Mouse (Mus musculus) left cerebral cortex, adult 11 months (tissue): ENCODE measurements around the gene Zbtb44.

Experiments used
- DNase-seq: peaks from one replicate; pipeline ENCODE4 v3.0.0; 2022; ENCODE audit warnings: low spot score

Zbtb44 gene

DNA sequence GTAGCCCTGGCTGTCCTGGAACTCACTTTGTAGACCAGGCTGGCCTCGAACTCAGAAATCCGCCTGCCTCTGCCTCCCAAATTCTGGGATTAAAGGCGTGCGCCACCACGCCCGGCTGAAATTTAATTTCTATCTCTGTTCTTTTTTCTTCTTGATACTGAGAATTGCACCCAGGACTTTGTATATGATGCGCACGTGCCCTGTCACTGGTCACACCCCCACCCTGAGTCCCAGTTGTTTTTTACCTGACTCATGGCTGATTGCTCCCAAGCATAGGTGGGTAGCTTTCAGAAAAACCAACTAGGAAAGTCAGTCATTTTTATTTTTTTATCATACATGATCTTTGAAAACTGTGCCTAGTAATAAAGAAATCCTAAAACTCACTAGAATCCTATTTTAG, 40.3 kb downstream of the Zbtb44 start:
- no peak for DNase-seq

DNA sequence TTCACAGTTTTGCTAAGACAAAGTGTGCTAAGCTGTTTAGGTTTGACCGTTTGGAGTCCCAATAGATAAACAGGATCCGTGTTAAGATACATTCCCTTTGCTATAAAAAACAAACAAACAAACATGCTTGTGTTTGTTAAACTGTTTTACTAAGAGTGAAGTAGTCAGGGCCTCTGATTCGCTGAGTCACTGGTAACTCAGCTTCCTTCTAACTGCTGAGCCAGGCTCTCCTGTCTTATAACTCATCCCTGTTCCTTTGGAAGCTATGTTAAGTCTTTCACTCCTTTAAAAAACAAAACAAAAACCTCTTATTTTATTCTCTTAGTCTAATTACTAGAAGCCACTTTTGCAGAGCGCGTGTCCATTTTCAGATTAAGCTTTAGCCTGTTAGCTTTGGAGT, 41.8 kb downstream of the Zbtb44 start:
- no peak for DNase-seq

DNA sequence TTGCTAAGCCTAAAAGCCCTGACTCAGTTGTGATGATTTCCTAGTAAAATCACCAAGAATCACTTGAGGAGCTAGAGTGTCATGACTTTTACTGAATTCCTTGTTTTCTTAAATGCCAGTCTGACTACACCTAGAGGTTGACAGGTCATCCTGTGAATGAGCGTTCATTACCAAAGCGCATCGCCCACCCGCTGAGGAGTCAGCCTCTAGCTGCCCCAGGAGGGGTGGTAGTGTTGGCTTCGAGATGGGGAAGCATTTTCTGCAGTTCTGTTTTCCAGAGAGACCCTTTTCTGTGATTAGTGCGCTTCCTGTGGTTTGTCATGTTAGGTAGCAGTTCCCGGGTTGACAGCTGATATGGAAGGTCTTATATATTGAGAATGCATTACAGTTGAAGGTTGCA, 43.4 kb downstream of the Zbtb44 start:
- DNase-seq, result no peak

DNA sequence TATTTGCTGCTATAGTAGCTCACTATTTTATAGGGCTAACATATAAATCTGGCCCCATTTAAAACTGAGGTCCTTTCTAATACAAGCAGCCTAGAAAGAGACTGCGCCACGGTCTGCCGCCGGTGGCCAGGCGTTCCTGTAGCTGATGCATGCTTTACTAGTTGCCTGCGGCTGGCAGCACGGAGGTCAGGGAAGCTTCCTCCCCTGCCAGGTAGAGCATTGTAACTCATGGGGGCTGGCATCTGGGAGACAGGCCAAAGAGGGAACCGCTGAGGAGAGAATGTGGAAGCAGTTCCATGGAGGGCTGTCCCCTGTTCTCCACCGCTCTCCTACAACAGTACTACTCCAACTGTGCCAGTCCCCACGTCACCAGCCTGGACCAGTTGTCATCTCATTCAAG, 44.4 kb downstream of the Zbtb44 start:
- DNase-seq, result no peak

DNA sequence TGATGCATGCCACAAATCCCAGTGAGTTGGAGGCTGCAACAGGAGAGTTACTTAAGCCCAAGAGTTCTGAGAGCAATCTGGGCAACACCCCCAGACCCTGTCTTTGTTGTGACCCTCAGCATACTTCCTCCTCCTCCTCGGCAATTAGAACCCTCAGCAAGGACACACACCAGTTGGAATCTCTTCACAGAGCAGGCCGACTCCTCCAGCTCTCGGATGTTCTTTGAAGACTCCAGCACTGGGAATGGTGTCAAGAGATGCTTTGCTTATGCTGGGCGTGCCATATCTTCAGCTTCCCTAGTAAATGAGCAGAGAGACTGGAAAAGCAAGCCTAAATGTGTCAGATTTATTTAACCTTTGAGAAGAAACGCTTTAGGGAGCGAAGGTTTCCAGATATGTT, 50.3 kb downstream of the Zbtb44 start:
- DNase-seq, result no peak

DNA sequence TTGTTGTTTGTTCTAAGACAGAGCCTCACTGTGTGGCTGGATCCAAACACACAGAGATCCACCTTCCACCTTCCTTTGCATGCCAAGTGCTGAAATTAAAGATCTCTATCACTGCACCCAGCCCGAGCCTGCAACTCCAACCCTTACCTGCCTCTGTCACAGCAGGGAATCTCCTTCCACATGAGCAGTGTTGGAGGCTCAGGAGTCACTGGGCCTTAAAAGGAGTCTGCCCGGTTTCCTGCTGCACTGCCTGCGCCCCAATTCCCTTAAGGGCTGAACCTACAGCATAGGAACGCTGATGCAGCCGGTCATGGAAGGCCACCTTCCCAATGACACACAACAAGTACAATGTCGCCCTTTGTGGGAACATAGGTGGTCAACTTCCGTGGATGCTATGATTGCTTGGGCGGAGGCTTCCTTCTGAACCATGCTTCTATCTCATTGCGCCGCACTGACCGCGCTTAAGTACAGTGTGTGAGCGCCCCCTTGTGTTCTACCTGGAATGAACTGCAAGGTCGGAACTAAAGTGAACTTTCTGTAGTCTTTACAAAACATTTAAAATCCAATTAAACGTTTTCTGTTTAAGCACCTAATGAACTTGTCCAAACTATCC, 51.7 kb downstream of the Zbtb44 start:
- DNase-seq, result peak; percentile 51

DNA sequence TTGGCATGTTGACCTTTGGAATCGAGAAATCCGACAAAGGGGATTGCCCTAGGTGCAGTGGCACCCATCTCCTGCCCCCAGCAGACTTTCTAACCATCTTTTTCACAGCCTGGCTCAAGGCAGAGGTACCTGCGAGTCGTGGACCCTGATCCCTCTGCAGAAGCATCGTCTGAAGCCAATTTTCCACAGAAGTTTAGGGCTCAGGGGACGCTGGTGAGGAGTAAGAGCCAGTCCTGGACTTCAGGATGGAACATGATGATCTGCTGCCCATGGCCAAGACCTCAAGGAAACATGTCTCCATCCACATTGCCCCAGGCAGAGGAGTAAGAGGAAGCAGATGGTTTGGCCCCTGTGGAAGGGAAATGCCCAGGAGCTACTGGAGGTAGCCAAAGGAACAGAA, 52.3 kb downstream of the Zbtb44 start:
- DNase-seq, result no peak

DNA sequence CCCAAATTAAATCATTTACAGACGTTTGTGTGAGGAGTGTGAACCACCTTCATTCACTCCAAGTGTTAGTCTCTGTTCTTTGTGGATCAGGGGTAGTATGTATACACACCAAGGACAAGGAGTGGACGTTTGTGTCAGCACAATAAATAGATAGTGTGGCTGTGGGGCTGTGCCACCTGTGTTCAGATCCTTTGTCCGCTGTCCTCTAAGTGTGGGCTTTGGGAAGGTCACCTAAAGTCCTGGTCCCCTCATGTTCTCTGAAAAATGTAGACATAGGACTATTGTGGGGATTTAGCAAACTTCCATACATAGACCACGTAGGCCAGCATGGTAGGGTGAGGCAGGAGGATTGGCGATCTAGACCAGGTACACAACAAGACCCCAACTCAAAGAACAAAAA, 55.1 kb downstream of the Zbtb44 start:
- DNase-seq, result no peak

DNA sequence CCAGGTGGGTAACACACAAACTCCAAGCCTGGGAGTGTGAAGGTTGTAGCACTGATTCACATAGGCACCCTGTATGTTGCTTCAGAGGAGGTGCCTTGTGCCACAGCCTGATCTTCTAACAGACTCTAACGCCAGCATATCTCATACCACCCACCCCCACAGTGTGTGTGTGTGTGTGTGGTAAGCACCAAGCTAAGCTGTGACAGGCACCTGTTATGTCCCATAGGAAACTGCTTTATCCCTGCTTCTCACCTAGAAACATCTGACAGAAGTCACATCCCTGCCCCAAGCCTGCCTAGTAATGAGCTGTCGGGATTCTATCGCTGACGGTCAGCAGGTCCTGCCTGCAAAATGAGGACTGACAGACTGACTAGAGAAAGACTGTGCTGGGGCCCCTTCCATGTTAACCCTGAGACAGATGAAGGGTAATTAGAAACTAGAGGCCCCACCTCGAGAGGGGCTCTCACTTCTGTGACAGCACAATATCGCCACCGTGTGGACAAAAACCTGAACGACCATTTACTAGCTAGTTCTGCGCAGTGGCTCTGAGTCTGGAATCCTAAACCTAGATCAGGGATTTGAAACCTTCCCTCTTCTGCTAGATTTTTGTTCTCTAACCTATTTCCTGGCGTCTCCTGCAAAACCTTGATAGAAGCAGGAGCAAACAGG, 55.8 kb downstream of the Zbtb44 start:
- peak; percentile 24 for DNase-seq

DNA sequence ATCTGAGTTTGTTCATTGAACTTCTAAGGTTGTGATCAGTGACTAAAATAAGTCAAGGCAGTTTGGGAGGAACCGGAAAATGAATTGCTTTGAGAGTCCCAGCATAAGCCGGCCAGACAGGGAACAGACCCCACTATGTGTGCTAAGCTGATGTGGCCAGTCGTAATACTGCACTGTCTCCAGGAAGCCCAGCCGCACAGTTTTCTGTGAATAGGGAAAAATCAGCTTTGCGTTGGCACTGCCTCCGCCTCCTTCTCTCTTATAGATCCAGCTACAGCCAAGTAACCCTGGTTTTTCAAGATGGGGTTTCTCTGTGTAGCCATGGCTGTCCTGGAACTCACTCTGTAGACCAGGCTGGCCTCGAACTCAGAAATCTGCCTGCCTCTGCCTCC, 56.3 kb downstream of the Zbtb44 start:
- DNase-seq, result no peak

DNA sequence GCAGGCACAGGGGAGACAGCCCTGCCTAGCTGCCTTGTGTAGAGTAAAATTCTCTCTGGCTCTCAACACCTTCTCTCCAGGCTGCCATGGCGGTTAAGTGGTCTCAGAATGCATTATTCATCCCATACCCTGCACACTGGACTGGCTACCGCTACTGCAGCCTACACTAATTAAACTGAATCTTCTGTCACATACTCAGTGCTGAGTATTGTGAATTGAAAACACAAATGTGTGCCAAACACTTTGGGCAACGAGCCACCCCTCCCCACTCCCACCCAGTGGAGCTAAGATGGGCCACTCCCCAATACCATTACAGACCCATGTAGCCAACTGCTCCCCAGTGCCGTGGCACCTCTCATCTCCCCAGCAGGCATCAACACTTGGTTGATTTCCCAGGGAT, 57.0 kb downstream of the Zbtb44 start:
- no peak for DNase-seq

DNA sequence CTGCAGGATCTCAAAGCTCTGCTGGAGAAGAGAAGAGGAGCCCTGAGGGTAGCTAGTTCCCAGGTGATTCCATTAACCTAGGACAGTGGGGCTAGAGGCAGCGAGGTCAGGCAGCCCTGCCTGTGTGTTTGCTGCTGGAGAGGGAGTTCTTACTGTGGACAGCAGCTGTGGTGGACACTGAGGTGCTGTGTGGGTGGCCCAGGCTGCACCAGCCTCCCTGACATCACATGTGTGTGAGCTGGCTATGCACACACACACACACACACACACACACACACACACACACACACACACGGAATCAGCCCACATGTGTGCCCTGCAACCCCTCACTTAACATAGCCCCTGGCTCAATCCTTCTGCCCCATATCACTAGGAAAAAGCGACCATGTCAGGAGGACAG, 57.7 kb downstream of the Zbtb44 start:
- no peak for DNase-seq

DNA sequence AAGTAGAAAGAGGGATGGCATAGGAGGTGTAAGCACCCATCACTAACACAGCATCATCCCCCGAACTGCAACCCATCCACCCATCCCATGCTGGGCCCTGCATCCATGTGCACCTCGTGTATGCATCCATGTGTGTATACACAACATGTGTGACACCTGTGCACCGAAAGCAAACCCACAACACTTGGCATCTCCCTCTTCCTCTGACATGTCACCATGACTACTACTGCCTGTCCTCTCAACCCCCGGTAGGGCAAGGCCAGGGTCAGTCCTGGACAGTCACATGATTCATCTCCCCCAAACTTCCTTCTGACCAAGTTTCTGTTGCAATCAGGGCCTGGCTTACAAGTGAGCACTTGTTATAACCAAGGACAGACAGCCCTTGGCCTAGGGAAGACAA, 58.4 kb downstream of the Zbtb44 start:
- no peak for DNase-seq

DNA sequence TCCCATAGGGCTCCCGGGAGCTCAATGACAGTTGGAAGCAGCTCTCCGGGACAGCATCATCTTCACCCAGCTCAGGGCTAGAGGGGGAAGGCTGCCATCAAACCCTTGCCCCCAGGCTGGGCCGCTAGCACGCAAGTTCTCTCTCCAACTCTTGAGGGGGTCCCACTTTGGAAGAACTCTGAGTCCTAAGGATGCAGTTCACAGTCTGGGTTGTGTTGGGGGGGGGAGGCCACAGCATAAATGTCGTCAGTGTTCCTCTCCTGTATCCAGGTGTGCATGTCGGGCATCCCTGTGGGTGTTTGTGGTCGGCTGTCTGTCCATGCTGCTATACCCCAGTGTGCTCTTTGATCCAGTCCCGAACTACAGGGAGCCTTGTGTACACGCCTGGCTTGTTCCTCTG, 59.1 kb downstream of the Zbtb44 start:
- DNase-seq, result no peak

DNA sequence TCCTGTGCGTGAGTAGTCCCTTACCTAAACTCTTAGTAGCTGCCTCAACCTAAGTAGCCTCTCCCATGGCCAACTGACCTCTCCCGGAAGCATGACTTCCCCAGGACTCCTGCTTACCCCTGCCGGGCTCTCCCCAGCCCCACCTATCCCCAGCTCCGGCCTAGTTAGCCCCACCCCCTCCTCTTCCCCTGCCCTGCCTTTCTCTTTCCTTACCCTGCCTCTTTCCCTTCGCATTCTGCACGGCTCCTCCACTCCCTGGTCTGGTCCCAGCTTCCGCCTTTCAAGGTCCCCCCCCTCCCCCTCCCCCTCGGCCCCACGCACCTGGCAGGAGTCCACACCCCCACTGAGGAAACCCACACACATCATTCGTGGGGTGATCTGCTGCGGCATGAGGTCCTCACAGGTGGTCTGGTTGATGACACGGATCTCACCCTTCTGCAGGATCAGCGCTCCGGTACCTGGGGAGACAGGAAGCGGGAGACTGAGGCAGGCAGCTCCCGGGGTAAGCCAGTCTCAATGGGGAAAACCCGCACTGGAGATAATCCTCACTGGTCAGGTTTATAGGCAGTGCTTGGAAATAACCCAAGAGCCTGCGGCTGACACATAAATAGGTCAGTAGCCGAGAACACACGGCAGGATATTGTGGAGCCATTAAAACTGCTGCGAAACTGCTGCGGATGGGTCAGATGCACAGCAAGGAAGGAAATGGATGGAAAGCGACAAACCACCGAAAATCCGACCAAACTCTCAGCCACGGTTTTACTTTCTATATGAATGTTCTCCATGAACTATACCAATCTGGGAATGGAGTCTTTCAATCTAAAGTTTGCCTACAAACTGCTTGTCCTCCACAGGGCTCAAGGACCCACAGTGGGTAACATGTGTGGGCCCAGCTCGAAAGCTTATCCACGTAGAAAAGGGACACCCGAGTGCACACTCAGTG, 59.9 kb downstream of the Zbtb44 start:
- DNase-seq, result no peak

DNA sequence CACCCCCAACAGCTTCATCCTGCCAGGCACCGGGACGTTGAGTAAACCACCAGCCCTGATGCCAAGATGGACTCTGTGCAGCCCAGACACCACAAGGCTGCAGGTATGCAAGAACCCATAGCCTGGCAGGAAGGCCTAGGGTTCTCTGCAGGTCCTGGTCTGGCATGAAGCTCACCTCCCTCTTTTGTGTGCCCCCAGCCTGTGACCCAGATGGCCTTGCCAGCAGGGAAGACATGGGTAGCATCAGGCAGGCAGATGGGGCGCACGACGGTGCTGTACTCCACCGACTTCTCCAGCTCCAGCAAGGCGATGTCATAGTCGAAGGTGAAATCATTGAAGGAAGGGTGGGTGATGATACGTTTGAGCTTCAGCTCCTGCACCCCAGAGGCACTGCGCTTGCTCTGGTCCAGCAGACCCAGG, 60.7 kb downstream of the Zbtb44 start:
- no peak for DNase-seq

DNA sequence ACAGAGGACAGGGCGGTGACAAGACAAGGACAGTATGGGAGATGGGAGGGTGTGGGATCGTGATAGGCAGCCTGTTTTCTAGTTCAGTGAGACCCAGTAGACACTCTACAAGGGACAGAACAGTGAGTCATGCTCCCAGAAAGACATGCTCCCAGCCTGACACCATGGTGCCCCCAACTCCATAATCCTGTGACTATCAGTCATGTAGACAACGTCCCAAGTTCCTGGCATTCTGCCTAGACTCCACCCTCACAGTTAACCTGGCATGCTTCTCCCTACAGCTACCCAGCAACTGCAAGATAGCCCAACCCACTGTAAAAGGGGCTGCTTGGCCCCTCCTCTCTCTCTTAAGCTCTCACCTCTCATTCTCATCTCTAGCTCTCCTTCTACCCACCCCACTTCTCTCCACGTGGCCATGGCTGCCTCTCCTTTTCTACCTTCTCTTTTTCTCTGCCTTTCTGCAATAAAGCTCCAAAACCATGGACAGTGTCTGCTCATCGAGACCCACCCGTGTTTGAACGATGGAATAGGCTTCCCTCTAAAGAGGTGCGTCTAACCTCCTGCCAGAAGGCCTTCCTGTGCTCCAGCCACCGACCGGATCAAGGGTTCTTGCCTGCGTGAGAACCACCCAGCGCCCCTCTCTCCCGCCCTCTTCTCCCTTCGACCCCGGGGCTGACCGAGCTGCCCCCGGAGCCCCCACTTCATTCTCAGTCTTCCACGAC, 61.8 kb downstream of the Zbtb44 start:
- DNase-seq, result no peak

DNA sequence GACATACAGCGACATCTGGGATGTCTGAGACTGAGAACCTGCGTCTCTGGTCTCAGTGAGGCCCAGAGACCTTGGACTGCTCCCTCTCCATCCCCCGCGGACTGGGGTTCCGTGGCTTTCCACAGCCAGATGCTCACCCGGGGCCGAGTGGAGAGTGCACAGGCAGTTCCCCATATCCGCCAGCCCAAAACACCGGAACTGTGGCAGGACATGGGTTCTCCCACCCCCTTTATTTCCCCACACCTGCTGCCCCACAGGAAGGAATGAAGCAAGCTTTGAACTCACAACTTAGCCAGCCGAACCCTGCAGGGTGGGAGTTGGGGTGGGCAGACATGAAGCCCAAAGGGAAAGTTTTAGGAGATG, 62.4 kb downstream of the Zbtb44 start:
- DNase-seq, result no peak

DNA sequence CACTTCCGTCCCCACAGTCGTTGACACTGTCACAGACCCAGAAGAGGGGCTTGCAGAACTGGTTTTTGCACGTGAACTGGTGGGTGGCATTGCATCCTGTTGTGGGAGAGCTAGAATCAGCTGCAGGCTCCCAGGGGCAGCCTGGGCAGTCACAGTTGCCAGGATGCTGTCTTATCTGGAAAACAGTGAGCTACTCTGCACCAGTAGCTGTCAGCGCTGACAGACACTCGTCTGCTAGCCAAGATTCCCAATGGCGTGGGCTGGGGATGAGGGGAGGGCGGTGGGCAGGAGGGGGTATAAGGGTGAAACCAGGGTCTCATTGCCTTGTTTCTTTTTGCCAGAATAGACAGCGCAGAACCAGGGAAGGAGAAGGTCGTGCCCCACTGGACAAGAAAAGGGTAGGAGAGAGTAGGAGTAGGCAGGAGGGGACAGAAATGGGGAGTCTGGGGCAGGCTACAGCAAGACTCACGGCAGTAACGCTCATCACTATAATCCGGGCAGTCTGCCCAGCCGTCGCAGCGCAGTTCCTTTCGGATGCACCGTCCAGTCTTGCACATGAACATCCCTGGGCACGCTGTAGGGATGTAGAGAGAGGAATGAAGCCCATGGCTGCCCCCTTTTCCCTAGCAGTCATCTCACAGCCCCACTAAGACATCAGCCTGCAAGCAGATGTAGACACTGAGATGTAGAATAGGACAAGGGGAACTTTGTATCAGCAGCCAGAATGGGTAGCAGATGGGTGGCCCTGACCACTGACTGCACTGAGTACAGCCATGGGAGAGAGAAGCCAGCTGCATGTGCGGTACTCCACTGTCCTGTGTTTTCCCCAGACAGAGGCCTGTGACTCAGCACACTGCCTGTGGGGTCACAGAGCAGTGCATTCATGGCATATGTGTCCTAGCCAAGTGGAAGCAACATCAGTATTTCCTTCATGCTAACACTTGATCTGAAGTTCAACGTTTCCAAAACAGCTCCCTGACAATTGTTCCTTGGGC, 66.9 kb downstream of the Zbtb44 start:
- DNase-seq, result peak; percentile 9

DNA sequence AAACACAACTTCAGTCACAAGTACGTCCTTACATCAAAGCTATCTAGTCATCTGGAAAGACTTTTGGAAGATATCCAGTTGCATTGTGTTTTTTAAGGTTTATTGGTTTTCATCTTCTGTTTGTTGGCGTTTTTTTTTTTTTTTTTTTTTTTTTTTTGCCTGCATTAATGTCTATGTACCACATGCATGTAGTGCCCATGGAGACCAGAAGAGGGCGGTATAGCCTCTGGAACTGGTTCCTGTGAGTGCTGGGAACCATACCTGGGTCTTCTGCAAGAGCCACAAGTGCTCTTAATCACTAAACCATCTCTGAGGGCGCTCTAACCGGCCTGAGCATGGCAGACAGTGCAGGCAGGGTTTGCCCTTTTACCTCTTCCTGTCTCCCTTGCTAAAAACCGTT, 67.7 kb downstream of the Zbtb44 start:
- DNase-seq, result no peak

DNA sequence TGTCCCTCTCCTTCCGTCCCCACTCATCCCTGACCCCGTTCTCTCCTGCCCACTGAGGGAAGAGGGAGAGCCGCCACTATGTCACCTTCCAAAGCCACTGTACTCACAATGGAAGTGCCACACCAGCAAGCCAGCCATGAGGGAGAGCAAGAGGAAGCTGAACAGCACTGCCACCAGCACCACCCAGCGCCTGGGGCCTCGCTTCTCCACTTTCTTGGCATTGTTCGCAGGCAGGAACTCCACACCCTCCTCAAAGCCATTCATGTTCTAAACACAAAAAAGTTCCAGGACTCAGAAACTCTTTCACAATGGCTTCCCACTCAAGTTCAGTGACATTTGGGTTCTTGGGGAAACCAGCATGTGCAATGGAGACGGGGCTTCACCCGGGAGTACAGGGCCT, 78.0 kb downstream of the Zbtb44 start:
- DNase-seq, result no peak
